Mouse (Mus musculus): ENCODE results near the gene Msl2. TPM values are rescaled to one million over a fixed set of nuclear protein-coding genes. Genes with fewer than 3 reads are reported as not detected.

Gene Msl2
- total and polyA plus RNA-seq, 3 experiments, result 15.5 to 30.8 (median 18.7) TPM

DNA sequence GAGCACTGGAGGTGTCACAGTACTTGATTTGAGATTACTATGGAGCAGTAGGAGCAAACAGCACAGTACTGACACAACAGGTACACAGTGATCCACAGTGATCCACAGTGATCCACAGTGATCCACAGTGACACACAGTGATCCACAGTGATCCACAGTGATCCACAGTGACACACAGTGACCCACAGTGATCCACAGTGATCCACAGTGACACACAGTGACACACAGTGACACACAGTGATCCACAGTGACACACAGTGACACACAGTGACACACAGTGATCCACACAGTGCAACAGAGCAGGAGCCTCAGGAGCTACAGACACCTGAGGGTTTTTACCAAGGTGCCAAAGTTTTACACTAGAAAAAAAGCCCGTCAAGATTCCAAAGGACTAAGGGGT is 23.6 kb downstream of the Msl2 start:
- DNase-seq (ENCODE audit: extremely low read depth), result no peak
- in situ Hi-C loops (cut with MboI; ENCODE audit: low pct_ligation_motif_present, low pct_unique_long_range_greater_than_20kb, low sequenced_read_pairs) (no loop called here), dilution Hi-C loops (cut with MboI; ENCODE audit: extremely low pct_ligation_motif_present, extremely low pct_unique_long_range_greater_than_20kb, low sequenced_read_pairs) (no loop called here)
- Histone ChIP-seq H3K4me3 (replicated peaks in 1 of 3; ENCODE audit: low read depth in 2 of 3, low read length in 2 of 3, poor library complexity in 1 of 3) (peak overlapping the region in 1 of 3 experiments; percentile 7), H3K4me1 (ENCODE audit: control insufficient read depth in 1 of 2, insufficient read depth in 2 of 2) (peaks cover 3 to 7% of the 10 kb centered on the region in 2 experiments), H3K27ac (ENCODE audit: insufficient read depth, low read depth) (no peak overlapping the region), H3K9me3 (replicated peaks; ENCODE audit: low read length) (peaks cover 3% of the 10 kb centered on the region), H3K9ac (ENCODE audit: insufficient read depth, low read depth) (no peak overlapping the region), H3K4me2 (ENCODE audit: insufficient read depth, low read depth, poor library complexity, severe bottlenecking) (no peak overlapping the region), H3K79me2 (replicated peaks; ENCODE audit: control insufficient read depth, extremely low read depth, insufficient read depth, poor library complexity, severe bottlenecking) (peaks cover 79% of the 10 kb centered on the region), H3K27me3 (replicated peaks) (no peaks in the 10 kb centered on the region), H3K36me3 (replicated peaks in 1 of 2; ENCODE audit: control insufficient read depth in 1 of 2, insufficient read depth in 1 of 2, low read length in 1 of 2) (peaks cover 20 to 57% of the 10 kb centered on the region in 2 experiments)
- no peak for TF ChIP-seq CHD1 (IDR thresholded peaks at IDR 0.05; ENCODE audit: low read depth, low read length)
- TF ChIP-seq SMC3 (IDR thresholded peaks at IDR 0.05; ENCODE audit: low read depth, low read length), result no peak
- TF ChIP-seq ELF1 (IDR thresholded peaks at IDR 0.05; ENCODE audit: low read depth, low read length), result no peak
- TF ChIP-seq PAX5 (IDR thresholded peaks at IDR 0.05; ENCODE audit: low read length), result no peak
- TF ChIP-seq NELFE (IDR thresholded peaks at IDR 0.05; ENCODE audit: low read depth, low read length), result no peak
- TF ChIP-seq MYC (IDR thresholded peaks at IDR 0.05; ENCODE audit: low read depth, low read length), result no peak
- TF ChIP-seq KAT2A (IDR thresholded peaks at IDR 0.05; ENCODE audit: insufficient replicate concordance, low read length), result no peak
- no peak for TF ChIP-seq ZC3H11A (IDR thresholded peaks at IDR 0.05; ENCODE audit: low read depth, low read length)
- no peak for TF ChIP-seq MEF2A (IDR thresholded peaks at IDR 0.05; ENCODE audit: borderline replicate concordance, low read depth, low read length)
- TF ChIP-seq TCF12 (IDR thresholded peaks at IDR 0.05; ENCODE audit: low read depth, low read length), result no peak

DNA sequence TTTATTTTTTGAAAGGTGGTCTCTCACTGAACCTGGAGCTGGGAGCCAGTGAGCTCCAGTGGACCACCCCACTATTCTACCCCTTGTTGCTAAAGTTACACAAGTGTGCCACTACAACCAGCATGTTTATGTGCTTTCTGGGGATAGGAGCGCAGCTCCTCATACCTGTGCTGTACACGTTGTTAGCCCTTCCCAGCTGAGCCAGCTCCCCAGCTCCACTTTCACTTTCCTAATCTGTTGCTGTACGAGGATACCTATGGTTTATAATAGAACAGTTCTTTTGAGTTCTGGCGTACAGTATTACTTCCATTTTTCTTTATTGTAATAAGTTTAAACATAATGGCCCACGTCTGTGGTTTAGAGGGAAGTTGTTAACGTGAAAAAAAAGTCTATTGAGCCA is 25.5 kb downstream of the Msl2 start:
- TF ChIP-seq ELF1 (IDR thresholded peaks at IDR 0.05; ENCODE audit: low read depth, low read length) (no peak), NELFE (IDR thresholded peaks at IDR 0.05; ENCODE audit: low read depth, low read length) (no peak), MEF2A (IDR thresholded peaks at IDR 0.05; ENCODE audit: borderline replicate concordance, low read depth, low read length) (no peak), POLR2AphosphoS2 (IDR thresholded peaks at IDR 0.05; ENCODE audit: low read depth, low read length) (no peak), BHLHE40 (IDR thresholded peaks at IDR 0.05; ENCODE audit: low read depth, low read length) (no peak), E2F4 (IDR thresholded peaks at IDR 0.05; ENCODE audit: insufficient replicate concordance, low read depth, low read length) (no peak), CHD2 (IDR thresholded peaks at IDR 0.05; ENCODE audit: low read length) (no peak), KAT2A (IDR thresholded peaks at IDR 0.05; ENCODE audit: insufficient replicate concordance, low read length) (no peak), MAFK (IDR thresholded peaks at IDR 0.05; ENCODE audit: insufficient replicate concordance, low read length) (no peak), UBTF (IDR thresholded peaks at IDR 0.05; ENCODE audit: low read depth, low read length) (no peak), RCOR1 (conservative IDR thresholded peaks at IDR 0.05; ENCODE audit: low read depth, low read length) (no peak), RAD21 (IDR thresholded peaks at IDR 0.05; ENCODE audit: low read depth, low read length) (no peak), IRF4 (IDR thresholded peaks at IDR 0.05; ENCODE audit: low read depth, low read length) (no peak), NRF1 (IDR thresholded peaks at IDR 0.05; ENCODE audit: low read depth, low read length) (no peak), MYC (IDR thresholded peaks at IDR 0.05; ENCODE audit: low read depth, low read length) (no peak), JUND (conservative IDR thresholded peaks at IDR 0.05; ENCODE audit: low read depth, low read length) (no peak), USF2 (conservative IDR thresholded peaks at IDR 0.05; ENCODE audit: low read depth, low read length) (no peak), ZMIZ1 (IDR thresholded peaks at IDR 0.05; ENCODE audit: low read depth, low read length) (no peak)
- DNase-seq (ENCODE audit: extremely low read depth), result no peak
- H3K36me3 ChIP-seq (replicated peaks in 1 of 2; ENCODE audit: control insufficient read depth in 1 of 2, insufficient read depth in 1 of 2, low read length in 1 of 2), result peaks cover 24 to 51% of the 10 kb centered on the region in 2 experiments
- H3K4me1 ChIP-seq (ENCODE audit: control insufficient read depth in 1 of 2, insufficient read depth in 2 of 2), result peaks cover 3 to 7% of the 10 kb centered on the region in 2 experiments
- dilution Hi-C loops (cut with MboI; ENCODE audit: extremely low pct_ligation_motif_present, extremely low pct_unique_long_range_greater_than_20kb, low sequenced_read_pairs), result no loop called here
- peaks cover 3% of the 10 kb centered on the region for H3K9me3 ChIP-seq (replicated peaks; ENCODE audit: low read length)
- no peak overlapping the region for H3K9ac ChIP-seq (ENCODE audit: insufficient read depth, low read depth)
- no peaks in the 10 kb centered on the region for H3K27me3 ChIP-seq (replicated peaks)
- H3K79me2 ChIP-seq (replicated peaks; ENCODE audit: control insufficient read depth, extremely low read depth, insufficient read depth, poor library complexity, severe bottlenecking), result peaks cover 67% of the 10 kb centered on the region
- H3K27ac ChIP-seq (ENCODE audit: insufficient read depth, low read depth), result no peak overlapping the region
- in situ Hi-C loops (cut with MboI; ENCODE audit: low pct_ligation_motif_present, low pct_unique_long_range_greater_than_20kb, low sequenced_read_pairs), result no loop called here
- no peak overlapping the region for H3K4me3 ChIP-seq (replicated peaks in 1 of 3; ENCODE audit: low read depth in 2 of 3, low read length in 2 of 3, poor library complexity in 1 of 3)
- no peak overlapping the region for H3K4me2 ChIP-seq (ENCODE audit: insufficient read depth, low read depth, poor library complexity, severe bottlenecking)

Measured in CH12.LX (cell line).